Mouse (Mus musculus) cerebellum, postnatal 25 days (tissue): ENCODE results near the gene S1pr1.
A peak's percentile ranks its signal among the peaks of the same experiment; 100 is the strongest.

Experiments used
- DNase-seq, 2 experiments: peaks; one replicate each; pipeline ENCODE4 v3.0.0; 2021; ENCODE audit warnings: mixed read lengths in 2 of 2

Gene S1pr1

DNA sequence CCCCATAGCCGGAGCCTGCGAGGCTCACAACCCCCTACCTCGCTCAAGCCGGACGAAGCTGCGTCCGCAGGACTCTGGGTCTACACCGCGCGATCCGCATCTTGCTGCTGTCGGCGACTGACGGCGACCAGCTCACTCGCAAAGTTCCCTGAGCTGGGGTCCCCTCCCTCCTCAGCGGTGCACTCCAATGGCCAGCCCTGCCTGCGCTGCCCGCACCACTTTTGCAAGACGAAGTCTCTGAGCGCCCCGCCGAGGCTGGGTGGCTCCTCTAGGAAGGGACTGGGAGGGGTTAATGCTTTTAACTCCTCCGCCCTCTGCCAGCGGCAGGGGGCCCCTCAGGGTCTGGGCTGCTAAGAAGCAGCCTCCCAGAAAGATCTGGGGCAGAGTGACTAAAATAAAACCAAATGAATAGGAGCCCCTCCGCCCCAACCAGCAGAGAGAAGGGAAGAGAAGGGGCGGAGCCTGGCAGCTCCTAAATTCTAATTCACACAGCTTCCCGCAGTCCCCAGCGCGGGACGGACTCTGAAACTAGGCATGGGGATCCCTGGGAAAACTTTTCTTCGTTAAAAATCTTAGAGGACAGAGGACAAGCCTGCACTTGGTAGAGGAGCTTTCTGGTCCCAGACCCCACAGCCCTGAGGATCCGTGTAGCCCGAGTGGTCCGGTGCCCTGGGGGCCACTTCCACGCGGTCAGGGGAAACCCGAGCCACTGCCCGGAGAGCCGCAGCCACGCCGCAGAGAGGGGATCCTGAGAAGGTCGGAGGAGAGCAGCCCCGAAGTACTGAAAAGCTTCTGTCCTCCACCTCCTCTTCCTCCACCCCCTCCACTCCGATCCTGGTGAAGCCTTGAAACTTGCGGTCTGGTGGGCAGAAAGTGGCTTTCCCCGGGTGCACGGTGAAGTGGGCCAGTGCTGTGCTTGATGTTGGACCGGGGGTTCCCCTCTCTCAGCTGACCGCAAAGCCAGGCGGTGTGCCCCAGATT is at the start of gene S1pr1:
Gene S1pr1 (minus strand): TSS at position 402 of the 981 bp plus-strand sequence.
- DNase-seq = peak; percentile 41 to 58

DNA sequence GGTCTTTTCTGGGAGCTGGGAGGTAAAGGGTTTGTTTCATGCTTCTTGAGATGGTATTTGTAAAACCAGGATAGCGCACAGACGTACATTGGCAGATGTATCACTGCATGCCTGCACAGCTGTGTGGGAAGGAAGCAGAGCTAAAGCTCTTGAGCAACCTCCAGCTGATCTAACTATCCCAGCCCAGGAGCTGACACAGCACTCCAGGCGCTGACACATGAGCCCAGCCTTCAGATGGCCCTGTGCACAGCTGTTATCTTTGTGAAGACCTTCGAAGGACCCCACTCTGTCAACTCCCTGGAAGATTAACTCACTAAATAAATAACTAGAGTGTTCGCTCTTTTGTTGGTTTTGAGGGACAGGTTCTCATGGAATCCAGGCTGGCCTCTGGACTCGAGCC is 48.4 kb upstream of the S1pr1 start:
- no peak for DNase-seq

DNA sequence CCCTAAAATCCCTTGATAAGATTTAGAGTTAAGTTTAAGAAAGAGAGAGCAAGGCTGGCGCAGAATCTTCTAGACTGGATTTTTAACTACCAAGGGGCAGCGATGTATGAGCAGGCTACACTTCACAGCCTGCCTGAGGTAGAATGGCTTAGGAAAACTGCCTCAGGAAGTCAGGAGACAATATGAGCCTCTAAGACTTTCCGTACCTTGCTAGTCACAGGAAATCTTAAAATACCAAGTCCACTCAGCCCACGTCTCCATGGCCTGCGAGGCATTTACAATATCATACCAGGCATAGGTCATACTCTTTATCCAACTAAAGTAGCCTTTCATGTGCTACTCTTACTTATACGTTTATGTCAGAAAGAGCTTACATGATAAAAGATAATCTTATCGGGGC is 48.0 kb upstream of the S1pr1 start:
- no peak for DNase-seq

DNA sequence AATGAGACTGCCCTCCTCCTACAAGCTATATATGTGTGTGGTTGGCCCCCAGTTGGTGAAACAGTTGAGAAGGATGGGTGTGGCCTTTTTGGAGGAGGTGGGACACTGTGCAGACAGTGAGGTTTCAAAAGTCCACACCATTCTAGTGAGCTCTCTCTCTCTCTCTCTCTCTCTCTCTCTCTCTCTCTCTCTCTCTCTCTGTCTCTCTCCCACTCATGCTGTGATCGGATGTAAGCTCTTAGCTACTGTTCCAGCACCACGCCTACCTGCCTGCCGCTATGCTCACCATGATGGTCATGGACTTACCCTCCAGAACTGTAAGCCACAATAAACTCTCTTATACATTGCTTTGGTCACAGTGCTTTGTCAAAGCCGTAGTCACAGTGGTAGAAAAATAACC is 44.8 kb upstream of the S1pr1 start:
- no peak for DNase-seq

DNA sequence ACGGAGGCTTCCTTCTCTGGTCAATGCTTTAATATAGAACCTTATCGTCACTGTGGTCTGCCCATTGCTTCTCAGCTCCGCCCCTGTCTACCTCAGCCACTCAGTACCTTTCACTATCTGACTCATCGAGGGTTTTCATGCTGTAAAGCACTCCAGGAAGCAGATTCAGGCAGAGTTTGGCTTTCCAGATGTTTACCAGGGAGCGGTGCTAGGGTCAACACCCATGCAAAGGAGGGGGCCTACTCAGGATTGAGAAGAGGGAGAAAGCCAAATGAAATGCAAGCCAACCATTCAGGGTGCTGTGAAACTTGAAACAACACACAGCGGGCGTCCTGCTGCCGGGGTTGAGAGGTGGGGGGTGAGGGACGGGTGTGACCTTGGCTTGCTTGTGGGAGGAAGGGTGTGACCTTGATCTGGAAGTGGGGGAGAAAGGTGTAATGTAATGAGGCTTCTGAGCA is 43.6 kb upstream of the S1pr1 start:
- DNase-seq = no peak

DNA sequence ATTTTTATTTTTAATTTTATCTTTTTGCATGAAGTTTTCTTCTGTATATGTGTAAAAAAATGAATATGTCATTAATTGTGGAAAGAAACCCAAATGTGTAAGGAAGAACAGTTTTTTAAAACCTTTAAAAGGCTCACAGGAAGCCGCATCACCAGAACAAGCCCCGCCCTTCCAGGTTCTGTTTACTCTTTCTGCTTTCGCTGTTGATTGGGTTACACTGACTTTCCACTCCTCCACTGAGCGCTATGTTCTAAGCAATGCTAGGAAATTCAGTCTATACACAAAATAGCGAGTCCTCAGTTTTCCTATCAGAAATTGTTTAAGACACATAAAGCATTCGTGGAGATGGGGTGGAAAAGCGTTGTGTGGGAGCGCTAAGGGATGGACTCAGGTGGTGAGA is 39.6 kb upstream of the S1pr1 start:
- no peak for DNase-seq

DNA sequence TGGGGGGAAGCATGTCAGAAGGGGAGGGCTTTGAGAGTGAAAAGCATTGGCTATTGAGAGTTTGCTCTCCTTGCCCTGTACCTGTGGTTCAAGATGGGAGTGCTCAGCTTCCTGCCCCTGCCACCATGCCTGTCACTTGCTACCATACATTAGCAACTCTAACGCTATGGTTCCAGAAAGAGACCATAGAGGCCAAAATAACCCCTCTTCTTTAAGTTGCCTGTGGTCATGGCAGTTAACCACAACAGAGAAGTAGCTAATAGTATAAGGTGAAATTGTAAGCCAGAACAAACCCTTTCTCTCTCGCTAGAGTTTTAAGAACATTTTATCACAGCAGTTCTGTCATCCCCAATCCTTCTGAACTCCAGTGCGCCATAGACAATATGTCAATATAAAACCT is 35.5 kb upstream of the S1pr1 start:
- no peak for DNase-seq

DNA sequence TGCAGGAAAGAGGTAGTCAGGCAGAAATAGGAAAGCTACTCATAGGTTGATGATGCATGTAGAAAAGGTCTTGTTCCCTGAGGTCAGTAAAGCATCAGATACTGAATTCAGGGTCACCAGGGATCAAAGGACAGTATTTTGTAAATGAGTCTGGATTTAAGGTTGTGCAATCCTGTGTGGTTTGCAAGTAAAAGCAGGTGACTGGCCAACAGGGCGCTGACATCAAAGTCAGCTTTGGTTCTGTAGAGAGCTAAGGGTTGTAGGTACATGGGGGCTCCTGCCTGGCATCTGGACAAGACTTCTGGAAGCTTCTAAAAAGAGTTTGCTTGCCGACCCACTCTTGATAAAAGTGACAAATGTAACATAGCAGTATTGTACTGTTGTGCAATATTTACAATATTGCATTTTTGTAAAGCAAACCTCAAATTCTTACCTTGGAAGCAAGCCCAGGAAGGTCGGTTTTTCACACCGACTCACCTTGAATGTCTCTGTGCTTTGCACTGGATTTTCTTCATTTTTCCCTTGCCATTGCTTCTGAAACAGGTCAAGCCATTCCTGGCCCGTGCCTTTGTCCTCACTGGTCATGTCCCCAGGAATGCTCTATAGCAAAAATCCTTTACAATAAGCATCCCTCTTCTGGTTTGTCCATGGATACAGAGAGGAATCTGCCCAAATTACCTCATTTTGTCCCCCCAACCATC is 33.6 kb upstream of the S1pr1 start:
- no peak for DNase-seq

DNA sequence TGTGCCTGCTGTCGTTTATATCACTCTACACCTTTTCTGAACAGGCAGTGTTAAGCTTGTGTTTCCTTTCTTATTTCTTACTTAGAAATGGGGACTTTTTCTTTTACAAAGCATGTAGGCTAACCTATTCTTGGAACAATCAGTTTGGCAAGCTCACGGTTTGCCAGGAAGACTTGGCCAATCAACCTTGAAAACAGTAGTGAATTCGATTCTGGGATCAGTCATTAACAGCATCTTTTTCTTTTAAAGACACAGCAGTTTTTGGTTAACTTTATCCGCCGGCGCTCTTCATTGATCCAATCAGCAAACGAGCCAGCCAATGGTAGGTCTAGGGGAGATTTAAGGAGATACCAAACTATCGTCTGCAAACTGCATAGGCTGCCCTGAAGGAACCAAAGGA is 31.6 kb upstream of the S1pr1 start:
- no peak for DNase-seq

DNA sequence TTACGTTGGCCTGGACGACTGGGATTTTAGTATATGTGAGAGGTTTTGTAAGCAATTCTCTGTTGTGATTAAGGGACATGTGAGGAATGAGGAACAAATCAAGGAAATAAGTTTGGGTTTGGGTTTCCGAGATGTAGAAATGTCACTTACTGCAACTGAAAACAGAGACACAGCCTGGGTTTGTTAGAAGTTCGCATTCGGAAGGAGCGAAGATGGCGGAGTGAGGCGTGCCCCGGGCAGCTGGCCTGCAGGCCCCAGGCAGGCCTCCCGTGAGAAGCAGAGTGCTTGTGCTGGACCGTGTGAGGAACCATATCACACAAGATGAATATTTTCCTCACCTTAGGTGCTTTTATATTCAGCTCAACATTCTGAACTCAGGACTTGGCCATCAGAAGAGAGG is 30.2 kb upstream of the S1pr1 start:
- no peak for DNase-seq

DNA sequence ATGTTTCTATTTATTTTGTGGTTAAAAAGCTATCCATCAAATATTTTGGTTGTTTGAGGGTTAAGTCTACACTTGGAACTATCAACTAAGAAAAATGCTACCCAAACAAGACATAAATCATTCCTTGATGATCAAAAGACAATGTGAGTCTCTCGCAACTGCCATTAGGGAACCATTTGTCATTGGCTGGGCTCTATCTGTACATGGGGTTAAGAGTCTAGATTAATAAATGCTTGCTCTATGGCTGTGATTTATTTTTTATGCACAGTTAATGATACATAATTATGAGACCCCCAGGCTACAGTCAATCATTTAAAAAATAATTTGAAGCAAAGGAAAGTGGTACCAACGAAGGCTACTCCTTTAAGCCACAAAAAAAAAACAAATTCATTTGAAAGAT is 23.7 kb upstream of the S1pr1 start:
- no peak for DNase-seq

DNA sequence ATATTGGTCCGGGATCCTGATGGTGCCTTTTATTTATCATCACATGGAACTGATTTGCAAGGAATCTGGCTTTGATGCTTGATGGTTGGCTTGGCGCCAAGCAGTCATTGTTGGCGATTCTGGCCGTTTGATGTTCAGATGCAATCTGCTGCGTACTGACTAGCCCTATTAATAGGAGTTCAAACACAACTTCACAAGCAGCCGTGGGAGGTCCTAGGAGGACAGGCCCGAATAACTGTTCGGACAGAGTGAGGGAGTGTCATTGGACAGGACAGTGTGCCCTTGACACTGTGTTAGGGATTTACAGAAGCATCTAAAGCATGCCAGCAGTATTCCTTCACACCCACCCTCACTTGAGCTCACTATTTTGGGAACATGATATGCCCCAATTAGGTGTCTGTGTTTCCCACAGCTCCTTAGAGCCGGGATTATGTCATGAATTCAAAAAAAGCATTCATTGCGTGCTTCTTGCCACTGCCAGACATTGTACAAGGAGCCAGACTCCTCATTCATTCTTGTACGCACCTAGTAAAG is 23.0 kb upstream of the S1pr1 start:
- peak; percentile 10 to 39 for DNase-seq

DNA sequence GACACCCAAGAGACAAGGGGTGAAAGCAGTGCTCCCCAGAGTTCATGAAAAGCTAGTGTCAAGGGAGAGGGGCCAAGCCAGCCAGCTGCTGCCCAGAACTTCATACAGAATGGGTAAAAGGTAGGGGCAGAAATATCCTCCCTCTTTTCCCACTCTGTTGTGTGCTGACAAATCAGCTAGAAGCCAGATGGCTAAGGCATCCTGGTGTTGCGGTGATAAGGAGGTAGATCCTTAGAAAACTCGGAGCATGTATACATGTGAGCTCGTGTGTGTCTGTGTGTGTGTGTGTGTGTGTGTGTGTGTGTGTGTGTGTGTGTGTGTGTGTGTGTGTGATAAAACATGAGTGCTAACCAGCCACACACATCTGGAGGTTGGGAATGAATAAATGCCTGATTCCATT is 20.7 kb upstream of the S1pr1 start:
- no peak for DNase-seq

DNA sequence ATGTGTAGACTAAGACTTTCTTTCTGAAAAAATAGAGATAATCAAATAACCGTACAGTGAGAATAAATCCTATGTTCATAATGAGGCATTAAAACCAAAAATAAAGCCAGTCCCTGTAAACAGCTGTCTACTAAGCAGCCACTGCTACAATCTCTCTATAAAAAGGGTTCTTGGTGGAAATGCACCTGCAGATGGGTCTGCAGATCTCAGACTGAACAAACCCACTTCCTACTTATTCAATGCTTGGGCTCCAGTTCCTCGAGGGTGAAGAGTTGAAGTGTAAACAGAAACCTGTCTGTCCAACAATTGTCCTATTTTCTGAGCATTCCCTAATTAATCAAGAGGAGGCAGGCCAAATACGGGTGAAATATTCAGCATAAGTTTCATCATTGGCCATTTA is 20.0 kb upstream of the S1pr1 start:
- DNase-seq = no peak

DNA sequence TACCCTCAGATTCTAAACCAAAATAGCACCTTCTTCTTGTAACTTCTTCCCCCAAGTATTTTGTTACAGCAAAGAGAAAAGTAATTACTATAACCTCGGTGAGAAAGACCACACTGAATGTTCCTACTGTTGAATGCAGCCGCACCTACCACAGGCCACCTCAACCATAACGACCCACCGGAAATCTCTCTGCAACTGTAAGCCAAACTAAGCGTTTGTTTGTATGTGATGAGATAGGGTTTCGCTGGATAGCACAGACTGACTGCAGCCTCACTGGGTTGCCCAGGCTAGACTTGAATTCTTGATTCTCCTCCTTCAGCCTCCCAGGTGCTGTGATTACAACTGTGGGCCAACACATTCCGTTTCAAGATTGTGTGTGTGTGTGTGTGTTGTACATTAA is 15.5 kb upstream of the S1pr1 start:
- no peak for DNase-seq

DNA sequence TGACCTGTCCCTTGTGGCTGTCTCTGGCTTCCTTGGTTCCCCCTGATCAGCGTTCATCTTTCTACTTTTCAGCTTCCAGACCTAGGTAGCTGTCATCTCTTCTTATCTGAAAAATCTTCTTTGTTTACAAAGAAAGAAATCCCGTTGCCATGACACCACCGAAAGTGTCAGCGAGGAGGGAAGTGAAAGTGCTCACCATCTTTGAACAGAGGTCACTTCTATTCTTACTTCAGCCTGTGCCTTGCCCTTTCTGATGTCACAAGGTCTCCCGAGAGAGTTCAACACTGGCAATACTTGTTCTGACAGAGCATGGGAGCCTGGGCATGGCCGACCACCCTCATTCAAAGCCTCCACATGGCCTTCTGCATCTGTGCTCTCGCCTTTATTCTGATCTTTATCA is 14.3 kb upstream of the S1pr1 start:
- DNase-seq = no peak

DNA sequence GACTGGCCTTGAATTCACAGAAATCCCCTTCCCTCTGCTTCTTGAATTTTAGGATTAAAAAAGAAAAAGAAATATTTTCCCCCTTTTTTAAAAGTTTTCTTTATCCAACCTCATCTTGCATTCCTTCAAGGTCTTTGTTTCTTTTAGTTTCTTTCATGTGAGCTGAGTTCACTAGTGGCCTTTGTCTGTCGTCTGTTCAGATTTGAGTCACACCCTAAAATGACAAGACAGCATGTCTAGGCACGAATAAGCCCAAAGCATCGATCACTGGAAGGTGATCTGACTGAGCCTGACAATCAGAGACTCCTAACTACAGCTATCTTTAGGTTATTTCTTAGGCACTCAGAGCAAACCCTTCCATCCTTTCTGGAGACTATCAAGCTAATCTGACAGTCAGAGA is 13.3 kb upstream of the S1pr1 start:
- DNase-seq = no peak

DNA sequence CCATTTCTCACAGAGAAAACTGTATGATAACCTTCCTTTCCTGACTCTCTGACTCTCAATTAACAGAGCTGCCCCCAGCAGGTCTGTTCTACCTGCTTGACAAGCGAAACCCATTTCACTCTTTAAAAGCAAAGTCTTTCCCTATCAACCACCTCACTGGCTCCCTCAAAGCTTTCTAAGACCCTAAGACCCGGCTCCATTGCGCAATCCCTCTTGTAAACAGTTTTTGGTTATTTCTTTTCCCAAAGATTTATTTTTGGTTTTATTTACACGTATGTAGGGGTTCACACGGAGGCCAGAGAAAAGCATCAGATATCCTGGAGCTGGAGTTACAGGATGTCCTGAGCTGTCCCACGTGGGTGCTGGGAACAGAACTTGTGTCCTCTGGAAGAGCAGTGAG is 4.0 kb upstream of the S1pr1 start:
- DNase-seq = no peak

DNA sequence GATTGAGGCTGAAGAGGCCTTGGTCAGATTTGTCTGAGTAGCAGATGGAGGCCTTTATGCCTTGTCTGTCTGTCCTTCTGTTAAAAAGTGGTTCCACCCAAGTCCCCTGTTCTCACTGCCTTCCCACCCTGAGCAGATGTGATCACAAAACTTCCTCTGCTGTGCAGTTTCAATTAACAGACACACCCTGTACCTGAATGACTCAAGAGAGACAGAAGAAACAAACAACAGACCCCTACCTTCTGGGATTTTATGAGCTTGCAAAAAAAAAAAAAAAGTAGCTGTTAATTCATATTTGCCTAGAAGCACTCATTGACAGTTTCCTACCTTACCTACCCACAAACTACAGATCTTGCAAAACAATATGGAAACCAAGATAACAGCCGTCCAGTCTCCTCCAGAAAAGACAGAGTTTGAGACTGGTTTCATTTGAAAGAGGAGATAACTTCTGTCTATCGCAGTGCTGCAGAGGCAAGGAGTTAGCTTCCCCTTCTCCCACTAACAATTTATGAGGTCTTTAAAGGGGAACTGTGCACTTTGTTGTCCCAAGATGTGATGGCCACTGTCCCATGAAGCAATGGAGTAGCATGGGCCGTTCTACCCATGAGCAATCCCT is 1.1 kb upstream of the S1pr1 start:
- DNase-seq = no peak

DNA sequence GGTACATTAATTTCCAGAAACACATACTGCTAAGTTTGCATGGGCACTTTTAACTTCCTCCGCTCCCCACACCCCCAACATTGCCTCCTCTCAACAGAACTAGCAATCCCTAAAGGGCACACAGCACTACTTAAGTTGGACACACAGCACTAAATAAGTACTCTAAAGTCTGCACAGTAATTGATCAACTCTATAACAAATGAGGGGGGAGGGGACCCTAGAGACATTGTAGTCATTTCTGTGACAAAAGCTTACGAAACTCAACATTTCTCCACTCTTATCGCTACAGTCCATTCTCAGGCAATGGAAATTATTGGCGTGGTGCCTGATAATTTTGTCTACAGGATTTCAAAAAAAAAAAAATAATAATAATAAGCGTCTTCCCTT is 830 bp downstream of the S1pr1 start:
- DNase-seq = no peak

DNA sequence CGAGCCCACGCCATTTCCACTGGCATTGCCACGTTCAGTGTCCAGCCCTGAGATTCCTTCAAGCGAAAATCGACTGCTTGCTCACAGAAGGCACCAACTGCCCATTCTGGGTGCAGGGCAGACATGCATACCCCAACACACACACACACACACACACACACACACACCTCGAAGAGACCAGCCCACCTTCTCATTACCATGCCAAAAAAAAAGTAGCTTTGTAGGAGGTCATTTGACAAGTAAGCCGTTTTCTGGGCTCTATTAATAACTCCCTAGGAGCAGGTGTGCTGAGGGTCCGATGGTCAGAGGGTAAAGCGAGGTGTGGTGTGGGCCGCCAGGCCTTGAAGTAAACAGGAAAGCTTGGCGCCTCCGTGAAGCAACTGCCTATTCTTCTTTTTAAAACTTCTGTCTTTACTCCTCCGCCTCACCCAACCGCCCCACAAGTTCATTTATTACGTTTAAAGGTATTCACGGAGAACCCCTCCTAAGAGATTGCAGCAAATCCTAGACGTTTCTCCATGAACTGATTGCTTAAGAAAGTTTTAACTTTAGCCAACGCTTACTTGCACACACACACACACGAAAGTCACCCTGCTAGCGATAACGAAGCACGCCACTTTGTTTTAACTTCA is 1.3 kb downstream of the S1pr1 start:
- no peak for DNase-seq

DNA sequence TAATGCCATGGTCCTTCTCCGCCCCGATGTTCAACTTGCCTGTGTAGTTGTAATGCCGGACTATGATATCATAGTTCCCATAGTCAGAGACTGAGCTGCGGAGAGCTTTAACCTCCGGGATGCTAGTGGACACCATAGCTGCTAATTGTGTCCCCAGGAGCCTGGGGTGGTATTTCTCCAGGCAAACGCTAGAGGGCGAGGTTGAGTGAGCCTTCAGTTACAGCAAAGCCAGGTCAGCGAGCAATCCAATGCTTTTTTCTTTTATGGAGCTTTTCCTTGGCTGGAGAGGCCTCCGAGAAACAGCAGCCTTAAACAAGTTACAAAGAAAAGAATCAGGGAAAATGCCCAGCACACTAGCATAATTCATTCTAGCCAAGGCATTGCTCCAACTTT is 2.1 kb downstream of the S1pr1 start:
- DNase-seq = peak; percentile 68 to 79
